Mouse (Mus musculus) neural tube, embryonic 12.5 days (tissue): ENCODE data around the gene Ak3. TPM values are rescaled to one million over a fixed set of nuclear protein-coding genes. Genes with fewer than 3 reads are reported as not detected.
A peak's percentile ranks its signal among the peaks of the same experiment; 100 is the strongest.

Source experiments
- ATAC-seq: fragments of 200-750 bp; cut with Nextera tagmentation; 2 replicates; pipeline ENCODE4 v1.8.0; 2017; ENCODE audit warnings: low read depth, mild to moderate bottlenecking, moderate TSS enrichment, moderate library complexity; ENCODE audit not compliant: low FRiP score
- H3K27ac ChIP-seq: fragments of 300-500 bp; sonication (generic); 2 replicates; pipeline ENCODE4 v1.5.1; 2016
- H3K27me3 ChIP-seq: fragments of 300-500 bp; sonication (generic); replicated peaks from 2 replicates; pipeline ENCODE4 v1.6.1; 2016; ENCODE audit warnings: mild to moderate bottlenecking
- H3K36me3 ChIP-seq: fragments of 300-500 bp; sonication (generic); 2 replicates; pipeline ENCODE4 v1.6.1; 2016; ENCODE audit warnings: mild to moderate bottlenecking
- H3K4me1 ChIP-seq: fragments of 300-500 bp; sonication (generic); 2 replicates; pipeline ENCODE4 v1.6.1; 2016
- H3K4me2 ChIP-seq: fragments of 300-500 bp; sonication (generic); replicated peaks from 2 replicates; pipeline ENCODE4 v1.6.1; 2016; ENCODE audit warnings: mild to moderate bottlenecking
- H3K4me3 ChIP-seq: fragments of 300-500 bp; sonication (generic); 2 replicates; pipeline ENCODE4 v1.5.1; 2016
- H3K9ac ChIP-seq: fragments of 300-500 bp; sonication (generic); 2 replicates; pipeline ENCODE4 v1.6.1; 2016; ENCODE audit warnings: mild to moderate bottlenecking
- H3K9me3 ChIP-seq: fragments of 300-500 bp; sonication (generic); 2 replicates; pipeline ENCODE4 v1.6.1; 2016; ENCODE audit warnings: mild to moderate bottlenecking
- WGBS: fragments of 180-500 bp; shearing (Covaris S2); methylation state at CpG from one replicate; pipeline ENCODE4 v1.1.7; 2016; 5-methylcytosine and 5-hydroxymethylcytosine counted together
- polyA plus RNA-seq: library from polyadenylated mRNA; unstranded; fragments of >200 nt; fragmentation: Nextera tagmentation; extraction: Ambion mirVana; gene quantifications from 2 replicates; pipeline ENCODE4 v1.2.1, GENCODE M21; 2016

Gene Ak3
- polyA plus RNA-seq, 1 experiment from 2014 or later, result 66.3 TPM

DNA sequence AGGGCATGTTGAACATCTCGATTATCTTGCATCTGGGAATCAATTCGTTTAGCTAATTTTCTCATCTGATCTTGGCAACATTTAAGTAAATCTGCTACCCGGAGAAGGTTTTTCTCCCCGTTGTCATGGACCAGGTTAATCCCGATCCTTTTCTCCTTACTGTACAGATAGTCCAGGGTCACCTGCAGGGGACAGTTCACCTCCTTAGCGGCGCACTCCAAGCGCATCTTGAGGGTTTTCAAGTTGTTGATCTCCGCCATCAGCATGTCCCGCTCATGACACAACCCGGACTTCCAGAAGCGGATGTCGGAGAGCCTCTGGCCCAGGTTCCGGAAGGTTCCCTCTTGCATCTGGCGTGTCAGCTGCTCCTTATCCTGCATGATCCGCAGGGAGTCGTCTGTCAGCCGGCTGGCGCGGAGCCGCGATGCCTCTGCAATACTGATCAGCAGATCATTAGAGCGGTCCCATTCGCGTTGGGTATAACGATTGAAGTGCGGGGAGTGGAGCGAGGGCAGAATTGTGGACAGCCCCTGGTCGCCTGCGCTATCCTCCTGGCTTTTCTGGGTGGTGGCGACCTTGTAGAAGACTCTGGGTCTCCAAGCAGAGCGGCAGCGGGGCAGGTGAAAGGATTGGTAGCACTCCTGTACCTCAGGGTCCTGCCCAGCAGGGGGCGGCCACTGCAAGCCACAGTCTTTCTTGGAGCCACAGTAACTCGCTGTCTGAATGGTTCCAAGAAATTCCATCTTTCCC is 72.7 kb downstream of the Ak3 start:
- peak overlapping the region; percentile 40; the same call in 1 of the 2 replicates for H3K9ac ChIP-seq
- no peaks in the 10 kb centered on the region for H3K9me3 ChIP-seq
- H3K4me2 ChIP-seq, result peak overlapping the region; percentile 76
- H3K27ac ChIP-seq, result no peak overlapping the region
- no peaks in the 10 kb centered on the region for H3K27me3 ChIP-seq
- WGBS, result 19% methylated on average over 35 of the region's 35 CpGs
- peak; percentile 90 for ATAC-seq
- no peaks in the 10 kb centered on the region for H3K4me1 ChIP-seq
- H3K36me3 ChIP-seq, result no peaks in the 10 kb centered on the region
- peak overlapping the region; percentile 40 for H3K4me3 ChIP-seq

Other genes starting within 250 kb of the Ak3 start
- gene Slc1a1, start 212.9 kb downstream of the Ak3 start, polyA plus RNA-seq, result 11.4 and 12.0 TPM in 2 replicates
- 9.5 and 10.7 TPM in 2 replicates for gene Plpp6, start 84.0 kb downstream of the Ak3 start, polyA plus RNA-seq
- 0.33 and 0.39 TPM in 2 replicates for gene 4430402I18Rik, start 80.2 kb downstream of the Ak3 start, polyA plus RNA-seq
- 55.4 and 57.7 TPM in 2 replicates for gene Cdc37l1, start 57.6 kb downstream of the Ak3 start, polyA plus RNA-seq
- gene Rcl1, start 53.4 kb upstream of the Ak3 start, polyA plus RNA-seq, result 36.2 and 38.4 TPM in 2 replicates
- 14.0 and 14.7 TPM in 2 replicates for gene Jak2, start 203.9 kb upstream of the Ak3 start, polyA plus RNA-seq